Mouse (Mus musculus): ENCODE measurements around the gene Prrc2a. TPM values are rescaled to one million over a fixed set of nuclear protein-coding genes. Genes with fewer than 3 reads are reported as not detected.

The Prrc2a gene
- polyA plus RNA-seq, 1 experiment from 2014 or later: 79.2 TPM

GRCm38 (mm10) chr17:35187345-35187744 is 22.6 kb upstream of the Prrc2a start:
- ATAC-seq (replicated peaks; ENCODE audit: low FRiP score, low read depth): no peak

GRCm38 (mm10) chr17:35186681-35187080 is 22.0 kb upstream of the Prrc2a start:
- 0 out of 2 replicates have a peak overlapping the region, but pooled peaks have one; percentile 51 for H3K9ac ChIP-seq (ENCODE audit: low read depth, low read length)
- no peaks in the 10 kb centered on the region for H3K27me3 ChIP-seq (ENCODE audit: insufficient read depth, low read length)
- no peaks in the 10 kb centered on the region for H3K36me3 ChIP-seq (ENCODE audit: insufficient read depth, low read length)
- peak overlapping the region; percentile 44 for H3K4me3 ChIP-seq (replicated peaks; ENCODE audit: low read depth, low read length)
- H3K27ac ChIP-seq: peak overlapping the region; percentile 72
- H3K9me3 ChIP-seq (replicated peaks; ENCODE audit: low read length): no peaks in the 10 kb centered on the region
- ATAC-seq (replicated peaks; ENCODE audit: low FRiP score, low read depth) (peak; percentile 59; the same call in 1 of the 2 replicates), DNase-seq (ENCODE audit: low spot score) (peak; percentile 46)
- TF ChIP-seq CTCF (IDR thresholded peaks at IDR 0.05; ENCODE audit: low read depth): no peak
- peak overlapping the region; percentile 59 for H3K4me2 ChIP-seq (ENCODE audit: low read length)
- H3K4me1 ChIP-seq (replicated peaks; ENCODE audit: insufficient read depth, low read length): no peaks in the 10 kb centered on the region
- 1% methylated on average over 4 of the region's 4 CpGs for WGBS

More at GRCm38 (mm10) chr17:35187345-35187744, 22.6 kb upstream of the Prrc2a start:
- Histone ChIP-seq H3K36me3 (ENCODE audit: insufficient read depth, low read length) (no peaks in the 10 kb centered on the region), H3K4me3 (replicated peaks; ENCODE audit: low read depth, low read length) (no peak overlapping the region), H3K4me2 (ENCODE audit: low read length) (no peak overlapping the region), H3K9ac (ENCODE audit: low read depth, low read length) (no peak overlapping the region), H3K27ac (no peak overlapping the region), H3K27me3 (ENCODE audit: insufficient read depth, low read length) (no peaks in the 10 kb centered on the region), H3K9me3 (replicated peaks; ENCODE audit: low read length) (no peaks in the 10 kb centered on the region), H3K4me1 (replicated peaks; ENCODE audit: insufficient read depth, low read length) (no peaks in the 10 kb centered on the region)
- no peak for DNase-seq (ENCODE audit: low spot score)
- no peak for TF ChIP-seq CTCF (IDR thresholded peaks at IDR 0.05; ENCODE audit: low read depth)
- 61% methylated on average over 4 of the region's 4 CpGs for WGBS

- Histone ChIP-seq H3K4me1 (replicated peaks; ENCODE audit: insufficient read depth, low read length) (no peaks in the 10 kb centered on the region), H3K27me3 (ENCODE audit: insufficient read depth, low read length) (no peaks in the 10 kb centered on the region), H3K4me3 (replicated peaks; ENCODE audit: low read depth, low read length) (peak overlapping the region; percentile 44), H3K27ac (peak overlapping the region; percentile 72), H3K4me2 (ENCODE audit: low read length) (peak overlapping the region; percentile 59), H3K36me3 (ENCODE audit: insufficient read depth, low read length) (no peaks in the 10 kb centered on the region), H3K9me3 (replicated peaks; ENCODE audit: low read length) (no peaks in the 10 kb centered on the region), H3K9ac (ENCODE audit: low read depth, low read length) (peak overlapping the region; percentile 51)
- DNase-seq (ENCODE audit: low spot score) (peak; percentile 86), ATAC-seq (replicated peaks; ENCODE audit: low FRiP score, low read depth) (peak; percentile 60)
- TF ChIP-seq CTCF (IDR thresholded peaks at IDR 0.05; ENCODE audit: low read depth): no peak
- 2% methylated on average over 18 of the region's 18 CpGs for WGBS
Measured at GRCm38 (mm10) chr17:35185639-35186611, 21.2 kb upstream of the Prrc2a start.

GRCm38 (mm10) chr17:35180093-35180492 is 15.4 kb upstream of the Prrc2a start:
- Histone ChIP-seq H3K27me3 (ENCODE audit: insufficient read depth, low read length) (no peaks in the 10 kb centered on the region), H3K4me2 (ENCODE audit: low read length) (no peak overlapping the region), H3K9ac (ENCODE audit: low read depth, low read length) (no peak overlapping the region), H3K4me3 (replicated peaks; ENCODE audit: low read depth, low read length) (no peak overlapping the region), H3K4me1 (replicated peaks; ENCODE audit: insufficient read depth, low read length) (no peaks in the 10 kb centered on the region), H3K9me3 (replicated peaks; ENCODE audit: low read length) (no peaks in the 10 kb centered on the region), H3K36me3 (ENCODE audit: insufficient read depth, low read length) (no peaks in the 10 kb centered on the region), H3K27ac (no peak overlapping the region)
- 88% methylated on average over 5 of the region's 5 CpGs for WGBS
- no peak for TF ChIP-seq CTCF (IDR thresholded peaks at IDR 0.05; ENCODE audit: low read depth)
- DNase-seq (ENCODE audit: low spot score) (no peak), ATAC-seq (replicated peaks; ENCODE audit: low FRiP score, low read depth) (no peak)

- peak; percentile 65 for ATAC-seq (replicated peaks; ENCODE audit: low FRiP score, low read depth)
Measured at GRCm38 (mm10) chr17:35178528-35178927, 13.8 kb upstream of the Prrc2a start.

GRCm38 (mm10) chr17:35175968-35176367 is 11.3 kb upstream of the Prrc2a start, which contains the start of gene Aif1:
Gene Aif1 (minus strand): TSS chr17:35176068.
- Histone ChIP-seq H3K4me3 (replicated peaks; ENCODE audit: low read depth, low read length) (no peak within 1 kb of the TSS), H3K27me3 (ENCODE audit: insufficient read depth, low read length) (no peaks in the 10 kb centered on the region), H3K36me3 (ENCODE audit: insufficient read depth, low read length) (no peaks in the 10 kb centered on the region), H3K9ac (ENCODE audit: low read depth, low read length) (no peak within 1 kb of the TSS), H3K4me1 (replicated peaks; ENCODE audit: insufficient read depth, low read length) (no peaks in the 10 kb centered on the region), H3K27ac (no peak within 1 kb of the TSS), H3K9me3 (replicated peaks; ENCODE audit: low read length) (no peaks in the 10 kb centered on the region), H3K4me2 (ENCODE audit: low read length) (no peak within 1 kb of the TSS)
- TF ChIP-seq CTCF (IDR thresholded peaks at IDR 0.05; ENCODE audit: low read depth): no peak
- WGBS: 64% methylated on average over 2 of the region's 2 CpGs
- DNase-seq (ENCODE audit: low spot score) (no peak), ATAC-seq (replicated peaks; ENCODE audit: low FRiP score, low read depth) (no peak)

More at GRCm38 (mm10) chr17:35178528-35178927, 13.8 kb upstream of the Prrc2a start:
- TF ChIP-seq CTCF (IDR thresholded peaks at IDR 0.05; ENCODE audit: low read depth): peak; percentile 93
- WGBS: 11% methylated on average over 5 of the region's 5 CpGs
- no peak overlapping the region for H3K9ac ChIP-seq (ENCODE audit: low read depth, low read length)
- H3K4me2 ChIP-seq (ENCODE audit: low read length): no peak overlapping the region
- no peaks in the 10 kb centered on the region for H3K36me3 ChIP-seq (ENCODE audit: insufficient read depth, low read length)
- peak; percentile 93 for DNase-seq (ENCODE audit: low spot score)
- no peak overlapping the region for H3K27ac ChIP-seq
- H3K4me3 ChIP-seq (replicated peaks; ENCODE audit: low read depth, low read length): no peak overlapping the region
- H3K4me1 ChIP-seq (replicated peaks; ENCODE audit: insufficient read depth, low read length): no peaks in the 10 kb centered on the region
- H3K27me3 ChIP-seq (ENCODE audit: insufficient read depth, low read length): no peaks in the 10 kb centered on the region
- no peaks in the 10 kb centered on the region for H3K9me3 ChIP-seq (replicated peaks; ENCODE audit: low read length)
